Mouse (Mus musculus): ENCODE measurements around the gene Sh3pxd2b. TPM values are rescaled to one million over a fixed set of nuclear protein-coding genes. Genes with fewer than 3 reads are reported as not detected.

Sh3pxd2b gene
- polyA plus RNA-seq, 1 experiment from 2014 or later, result 20.8 TPM

GRCm38 (mm10) chr11:32409823-32410562 is 62.4 kb downstream of the Sh3pxd2b start:
- peaks cover 8% of the 10 kb centered on the region for H3K4me1 ChIP-seq (replicated peaks)
- peak overlapping the region; percentile 51; the same call in 1 of the 2 replicates for H3K27ac ChIP-seq (replicated peaks)
- WGBS, result 83% methylated on average over 11 of the region's 11 CpGs
- H3K27me3 ChIP-seq, result no peaks in the 10 kb centered on the region
- no peak overlapping the region for H3K4me2 ChIP-seq
- no peak overlapping the region for H3K4me3 ChIP-seq
- peaks cover 32% of the 10 kb centered on the region for H3K36me3 ChIP-seq
- no peaks in the 10 kb centered on the region for H3K9me3 ChIP-seq
- H3K9ac ChIP-seq, result no peak overlapping the region
- no peak for ATAC-seq (ENCODE audit: low FRiP score, low read depth)

- H3K4me2 ChIP-seq, result no peak overlapping the region
- no peak for ATAC-seq (ENCODE audit: low FRiP score, low read depth)
- no peak overlapping the region for H3K4me3 ChIP-seq
- H3K4me1 ChIP-seq (replicated peaks), result no peaks in the 10 kb centered on the region
- H3K27me3 ChIP-seq, result no peaks in the 10 kb centered on the region
- WGBS, result 82% methylated on average over 5 of the region's 5 CpGs
- no peak overlapping the region for H3K27ac ChIP-seq (replicated peaks)
- H3K36me3 ChIP-seq, result peaks cover 75% of the 10 kb centered on the region
- H3K9me3 ChIP-seq, result no peaks in the 10 kb centered on the region
- no peak overlapping the region for H3K9ac ChIP-seq
These were observed 72.4 kb downstream of the Sh3pxd2b start for GRCm38 (mm10) chr11:32420001-32420400.

- Histone ChIP-seq H3K27ac (replicated peaks) (no peak overlapping the region), H3K4me1 (replicated peaks) (no peaks in the 10 kb centered on the region), H3K9ac (no peak overlapping the region), H3K4me3 (no peak overlapping the region), H3K27me3 (no peaks in the 10 kb centered on the region), H3K36me3 (peaks cover 48% of the 10 kb centered on the region), H3K4me2 (no peak overlapping the region), H3K9me3 (no peaks in the 10 kb centered on the region)
- no peak for ATAC-seq (ENCODE audit: low FRiP score, low read depth)
- 71% methylated on average over 12 of the region's 12 CpGs for WGBS
These were observed 75.7 kb downstream of the Sh3pxd2b start for GRCm38 (mm10) chr11:32423311-32423710.

GRCm38 (mm10) chr11:32424600-32424999 is 77.0 kb downstream of the Sh3pxd2b start:
- no peak overlapping the region for H3K9ac ChIP-seq
- H3K4me2 ChIP-seq, result no peak overlapping the region
- H3K27ac ChIP-seq (replicated peaks), result no peak overlapping the region
- no peaks in the 10 kb centered on the region for H3K9me3 ChIP-seq
- no peak overlapping the region for H3K4me3 ChIP-seq
- no peak for ATAC-seq (ENCODE audit: low FRiP score, low read depth)
- peaks cover 41% of the 10 kb centered on the region for H3K36me3 ChIP-seq
- no peaks in the 10 kb centered on the region for H3K4me1 ChIP-seq (replicated peaks)
- H3K27me3 ChIP-seq, result no peaks in the 10 kb centered on the region
- WGBS, result 84% methylated on average over 4 of the region's 4 CpGs

- no peaks in the 10 kb centered on the region for H3K9me3 ChIP-seq
- no peaks in the 10 kb centered on the region for H3K4me1 ChIP-seq (replicated peaks)
- H3K9ac ChIP-seq, result no peak overlapping the region
- peaks cover 38% of the 10 kb centered on the region for H3K36me3 ChIP-seq
- H3K4me2 ChIP-seq, result no peak overlapping the region
- H3K4me3 ChIP-seq, result no peak overlapping the region
- ATAC-seq (ENCODE audit: low FRiP score, low read depth), result no peak
- WGBS, result 83% methylated on average over 10 of the region's 10 CpGs
- H3K27ac ChIP-seq (replicated peaks), result no peak overlapping the region
- H3K27me3 ChIP-seq, result no peaks in the 10 kb centered on the region
These were observed 77.5 kb downstream of the Sh3pxd2b start for GRCm38 (mm10) chr11:32425043-32425658.

GRCm38 (mm10) chr11:32427537-32427936 is 79.9 kb downstream of the Sh3pxd2b start:
- no peak overlapping the region for H3K4me2 ChIP-seq
- no peak overlapping the region for H3K4me3 ChIP-seq
- H3K27me3 ChIP-seq, result no peaks in the 10 kb centered on the region
- no peak overlapping the region for H3K9ac ChIP-seq
- 89% methylated on average over 7 of the region's 7 CpGs for WGBS
- no peaks in the 10 kb centered on the region for H3K4me1 ChIP-seq (replicated peaks)
- H3K36me3 ChIP-seq, result peaks cover 18% of the 10 kb centered on the region
- H3K27ac ChIP-seq (replicated peaks), result no peak overlapping the region
- H3K9me3 ChIP-seq, result no peaks in the 10 kb centered on the region
- ATAC-seq (ENCODE audit: low FRiP score, low read depth), result no peak

- no peaks in the 10 kb centered on the region for H3K9me3 ChIP-seq
- ATAC-seq (ENCODE audit: low FRiP score, low read depth), result no peak
These were observed 87.9 kb downstream of the Sh3pxd2b start for GRCm38 (mm10) chr11:32435410-32436060.

GRCm38 (mm10) chr11:32442576-32442975 is 95.0 kb downstream of the Sh3pxd2b start:
- Histone ChIP-seq H3K4me3 (no peak overlapping the region), H3K9ac (no peak overlapping the region), H3K4me1 (replicated peaks) (no peaks in the 10 kb centered on the region), H3K4me2 (no peak overlapping the region), H3K27ac (replicated peaks) (no peak overlapping the region), H3K9me3 (no peaks in the 10 kb centered on the region), H3K36me3 (no peaks in the 10 kb centered on the region), H3K27me3 (no peaks in the 10 kb centered on the region)
- no peak for ATAC-seq (ENCODE audit: low FRiP score, low read depth)
- WGBS, result 80% methylated on average over 3 of the region's 3 CpGs

More at GRCm38 (mm10) chr11:32435410-32436060, 87.9 kb downstream of the Sh3pxd2b start:
- H3K27ac ChIP-seq (replicated peaks), result no peak overlapping the region
- 75% methylated on average over 6 of the region's 6 CpGs for WGBS
- no peak overlapping the region for H3K4me2 ChIP-seq
- no peaks in the 10 kb centered on the region for H3K4me1 ChIP-seq (replicated peaks)
- H3K9ac ChIP-seq, result no peak overlapping the region
- H3K27me3 ChIP-seq, result no peaks in the 10 kb centered on the region
- H3K36me3 ChIP-seq, result no peaks in the 10 kb centered on the region
- H3K4me3 ChIP-seq, result no peak overlapping the region

GRCm38 (mm10) chr11:32444266-32444665 is 96.6 kb downstream of the Sh3pxd2b start:
- Histone ChIP-seq H3K4me1 (replicated peaks) (no peaks in the 10 kb centered on the region), H3K4me3 (no peak overlapping the region), H3K27me3 (no peaks in the 10 kb centered on the region), H3K36me3 (no peaks in the 10 kb centered on the region), H3K9ac (no peak overlapping the region), H3K9me3 (no peaks in the 10 kb centered on the region), H3K27ac (replicated peaks) (no peak overlapping the region), H3K4me2 (no peak overlapping the region)
- 2% methylated on average over 1 of the region's 1 CpGs for WGBS
- no peak for ATAC-seq (ENCODE audit: low FRiP score, low read depth)

- H3K27me3 ChIP-seq, result no peaks in the 10 kb centered on the region
- H3K4me3 ChIP-seq, result no peak overlapping the region
- 59% methylated on average over 1 of the region's 1 CpGs for WGBS
- H3K27ac ChIP-seq (replicated peaks), result no peak overlapping the region
- no peak for ATAC-seq (ENCODE audit: low FRiP score, low read depth)
- no peak overlapping the region for H3K4me2 ChIP-seq
- no peaks in the 10 kb centered on the region for H3K9me3 ChIP-seq
- no peak overlapping the region for H3K9ac ChIP-seq
- no peaks in the 10 kb centered on the region for H3K4me1 ChIP-seq (replicated peaks)
- no peaks in the 10 kb centered on the region for H3K36me3 ChIP-seq
These were observed 97.5 kb downstream of the Sh3pxd2b start for GRCm38 (mm10) chr11:32445135-32445534.

GRCm38 (mm10) chr11:32445637-32446226 is 98.1 kb downstream of the Sh3pxd2b start:
- no peaks in the 10 kb centered on the region for H3K36me3 ChIP-seq
- H3K9ac ChIP-seq, result no peak overlapping the region
- H3K4me1 ChIP-seq (replicated peaks), result no peaks in the 10 kb centered on the region
- no peak overlapping the region for H3K4me2 ChIP-seq
- no peaks in the 10 kb centered on the region for H3K9me3 ChIP-seq
- no peak for ATAC-seq (ENCODE audit: low FRiP score, low read depth)
- H3K4me3 ChIP-seq, result no peak overlapping the region
- WGBS, result 86% methylated on average over 6 of the region's 6 CpGs
- H3K27ac ChIP-seq (replicated peaks), result no peak overlapping the region
- no peaks in the 10 kb centered on the region for H3K27me3 ChIP-seq

GRCm38 (mm10) chr11:32450216-32450615 is 102.6 kb downstream of the Sh3pxd2b start:
- ATAC-seq (ENCODE audit: low FRiP score, low read depth), result no peak
- no peak overlapping the region for H3K4me2 ChIP-seq
- H3K4me3 ChIP-seq, result no peak overlapping the region
- H3K4me1 ChIP-seq (replicated peaks), result peaks cover 9% of the 10 kb centered on the region
- H3K9me3 ChIP-seq, result no peaks in the 10 kb centered on the region
- no peaks in the 10 kb centered on the region for H3K27me3 ChIP-seq
- H3K9ac ChIP-seq, result no peak overlapping the region
- H3K36me3 ChIP-seq, result no peaks in the 10 kb centered on the region
- no peak overlapping the region for H3K27ac ChIP-seq (replicated peaks)
- 0% methylated on average over 1 of the region's 1 CpGs for WGBS

Measured in hindbrain, embryonic 15.5 days (tissue).